ENCODE assay signal across 9 mouse cellular contexts in genomic region chr4:41759656-41760287, GRCm38 (mm10). TPM values are rescaled to one million over a fixed set of nuclear protein-coding genes. Genes with fewer than 3 reads are reported as not detected.
DNase-seq lines count a peak whose midpoint lies in the region; ATAC-seq and TF ChIP-seq lines count a peak whose summit lies in the region.
"Had no signal": no experiment of that assay in that cellular context is flagged by ENCODE, and none has a peak within 500 bp of the region (broad histone marks: within the 10 kb centered on the region; RNA-seq: fewer than 3 reads in every experiment).

No protein-coding gene starts in this region.

- H3K36me3 ChIP-seq in embryonic facial prominence, embryonic 15.5 days, result peaks cover 13% of the 10 kb centered on the region; the same call in 1 of the 2 replicates
- H3K36me3 ChIP-seq in intestine, postnatal 0 days (ENCODE audit: control insufficient read depth, insufficient read depth), result peaks cover 9% of the 10 kb centered on the region
- no peaks in the 10 kb centered on the region; the same call in 1 of the 2 replicates for H3K36me3 ChIP-seq in midbrain, embryonic 16.5 days (ENCODE audit: control insufficient read depth, insufficient read depth, low read length)

- 24% methylated on average over 6 of the region's 6 CpGs for WGBS in embryonic facial prominence, embryonic 15.5 days
- 18% methylated on average over 6 of the region's 6 CpGs for WGBS in intestine, postnatal 0 days
- 43% methylated on average over 6 of the region's 6 CpGs for WGBS in midbrain, embryonic 16.5 days

- peak overlapping the region; percentile 37 for H3K4me3 ChIP-seq in left cerebral cortex, adult 2 months
- peak overlapping the region; percentile 59 for H3K4me3 ChIP-seq in embryonic facial prominence, embryonic 15.5 days (replicated peaks)
- peak overlapping the region; percentile 37 for H3K4me3 ChIP-seq in intestine, postnatal 0 days (ENCODE audit: low read depth, low read length)
- peak overlapping the region; percentile 40; the same call in 1 of the 2 replicates for H3K4me3 ChIP-seq in midbrain, embryonic 16.5 days (ENCODE audit: low read depth, low read length)
- H3K4me3 ChIP-seq: megakaryocyte, embryonic 14.5 days had no signal

- peaks cover 50% of the 10 kb centered on the region for H3K4me1 ChIP-seq in embryonic facial prominence, embryonic 15.5 days
- H3K4me1 ChIP-seq in intestine, postnatal 0 days (replicated peaks; ENCODE audit: control insufficient read depth, insufficient read depth, low read length), result peaks cover 10% of the 10 kb centered on the region; the same call in 1 of the 2 replicates
- H3K4me1 ChIP-seq in midbrain, embryonic 16.5 days (ENCODE audit: control insufficient read depth, insufficient read depth, low read length), result peaks cover 21% of the 10 kb centered on the region

- TF ChIP-seq CTCF in left cerebral cortex, adult 2 months (IDR thresholded peaks at IDR 0.05), result no peak
- no peak for TF ChIP-seq CTCF in intestine, postnatal 0 days (IDR thresholded peaks at IDR 0.05; ENCODE audit: low read depth)

- no peak for DNase-seq in left cerebral cortex, adult 2 months (ENCODE audit: extremely low spot score in 1 of 2, low spot score in 2 of 2)
- DNase-seq in left cerebral cortex, postnatal 36 days (ENCODE audit: low spot score in 2 of 2), result no peak
- no peak for DNase-seq in layer of hippocampus, adult 9-10 months (ENCODE audit: low spot score)
- no peak for DNase-seq in frontal cortex, postnatal 36 days (ENCODE audit: low spot score in 2 of 2)
- no peak for DNase-seq in spleen, postnatal 14 days (ENCODE audit: low spot score in 2 of 2)

- H3K4me2 ChIP-seq in embryonic facial prominence, embryonic 15.5 days (replicated peaks), result peak overlapping the region; percentile 66
- H3K4me2 ChIP-seq in intestine, postnatal 0 days (replicated peaks; ENCODE audit: low read depth), result peak overlapping the region; percentile 68
- peak overlapping the region; percentile 63 for H3K4me2 ChIP-seq in midbrain, embryonic 16.5 days (ENCODE audit: low read length)

- peak overlapping the region; percentile 90 for H3K27ac ChIP-seq in left cerebral cortex, adult 2 months
- peak overlapping the region; percentile 95 for H3K27ac ChIP-seq in embryonic facial prominence, embryonic 15.5 days (replicated peaks)
- peak overlapping the region; percentile 88 for H3K27ac ChIP-seq in intestine, postnatal 0 days (ENCODE audit: low read depth, low read length)
- H3K27ac ChIP-seq in midbrain, embryonic 16.5 days (ENCODE audit: low read length), result no peak overlapping the region

- intact Hi-C loops in left cerebral cortex, adult 2 months (cut with DNase I), result no loop called here
- intact Hi-C loops in left cerebral cortex, postnatal 36 days (cut with DNase I), result no loop called here

- H3K9ac ChIP-seq in embryonic facial prominence, embryonic 15.5 days, result peak overlapping the region; percentile 21; the same call in 1 of the 2 replicates
- H3K9ac ChIP-seq in intestine, postnatal 0 days (ENCODE audit: low read depth, low read length), result 0 out of 2 replicates have a peak overlapping the region, but pooled peaks have one; percentile 35
- H3K9ac ChIP-seq in midbrain, embryonic 16.5 days (ENCODE audit: low read depth, low read length), result peak overlapping the region; percentile 65

- no peaks in the 10 kb centered on the region for H3K27me3 ChIP-seq in embryonic facial prominence, embryonic 15.5 days
- H3K27me3 ChIP-seq in intestine, postnatal 0 days (replicated peaks; ENCODE audit: control insufficient read depth, insufficient read depth, low read length), result no peaks in the 10 kb centered on the region
- H3K27me3 ChIP-seq in midbrain, embryonic 16.5 days (ENCODE audit: control insufficient read depth, insufficient read depth, low read depth, low read length), result no peaks in the 10 kb centered on the region
- H3K27me3 ChIP-seq: megakaryocyte, embryonic 14.5 days had no signal

- H3K9me3 ChIP-seq in embryonic facial prominence, embryonic 15.5 days (replicated peaks), result no peaks in the 10 kb centered on the region
- H3K9me3 ChIP-seq in intestine, postnatal 0 days (ENCODE audit: control insufficient read depth), result no peaks in the 10 kb centered on the region
- no peaks in the 10 kb centered on the region for H3K9me3 ChIP-seq in midbrain, embryonic 16.5 days (replicated peaks; ENCODE audit: control insufficient read depth, low read length, poor library complexity, severe bottlenecking)
- H3K9me3 ChIP-seq: megakaryocyte, embryonic 14.5 days had no signal

- ATAC-seq in embryonic facial prominence, embryonic 15.5 days (ENCODE audit: insufficient number of reproducible peaks, low FRiP score, low TSS enrichment, low read depth), result no peak
- ATAC-seq in intestine, postnatal 0 days, result peak; percentile 5
- ATAC-seq in midbrain, embryonic 16.5 days, result no peak

RNA-seq across cellular contexts. Expression of gene Sigmar1, which starts 3.8 kb away (rescaled TPM):
- 10 to 100 TPM; 58.0 to 58.9 TPM for total RNA-seq in left cerebral cortex, adult 2 months (2021)
- total RNA-seq in left cerebral cortex, postnatal 36 days (2021), result 10 to 100 TPM; 54.3 to 57.7 TPM
- 75.9 and 79.7 TPM in 2 replicates for polyA plus RNA-seq in embryonic facial prominence, embryonic 15.5 days (2015; fragmentation: Nextera tagmentation; extraction: Ambion mirVana)
- polyA plus RNA-seq in intestine, postnatal 0 days (2015; fragmentation: Nextera tagmentation; extraction: Ambion mirVana), result 46.4 and 50.6 TPM in 2 replicates
- polyA plus RNA-seq in midbrain, embryonic 16.5 days (2015; fragmentation: Nextera tagmentation; extraction: Ambion mirVana), result 57.3 and 65.1 TPM in 2 replicates

RNA-seq across cellular contexts. Expression of gene Galt, which starts 4.7 kb away (rescaled TPM):
- 10 to 100 TPM; 85.8 to 88.5 TPM for total RNA-seq in left cerebral cortex, adult 2 months (2021)
- 10 to 100 TPM; 81.0 to 94.7 TPM for total RNA-seq in left cerebral cortex, postnatal 36 days (2021)
- polyA plus RNA-seq in embryonic facial prominence, embryonic 15.5 days (2015; fragmentation: Nextera tagmentation; extraction: Ambion mirVana), result 41.4 and 45.5 TPM in 2 replicates
- polyA plus RNA-seq in intestine, postnatal 0 days (2015; fragmentation: Nextera tagmentation; extraction: Ambion mirVana), result 90.5 and 105 TPM in 2 replicates
- polyA plus RNA-seq in midbrain, embryonic 16.5 days (2015; fragmentation: Nextera tagmentation; extraction: Ambion mirVana), result 52.5 and 58.9 TPM in 2 replicates

RNA-seq across cellular contexts. Expression of gene Ccl27a, which starts 14.3 kb away (rescaled TPM):
- total RNA-seq in left cerebral cortex, adult 2 months (2021), result 100 to 1,000 TPM; 250 to 265 TPM
- total RNA-seq in left cerebral cortex, postnatal 36 days (2021), result 100 to 1,000 TPM; 244 to 288 TPM
- 36.5 and 43.8 TPM in 2 replicates for polyA plus RNA-seq in embryonic facial prominence, embryonic 15.5 days (2015; fragmentation: Nextera tagmentation; extraction: Ambion mirVana)
- 21.5 and 21.9 TPM in 2 replicates for polyA plus RNA-seq in intestine, postnatal 0 days (2015; fragmentation: Nextera tagmentation; extraction: Ambion mirVana)
- 290 and 302 TPM in 2 replicates for polyA plus RNA-seq in midbrain, embryonic 16.5 days (2015; fragmentation: Nextera tagmentation; extraction: Ambion mirVana)

RNA-seq across cellular contexts. Expression of gene Arid3c, which starts 28.8 kb away (rescaled TPM):
- total RNA-seq in left cerebral cortex, adult 2 months (2021), result under 1 TPM in 1 of 2 experiments, not detected in 1; 0.52 TPM
- total RNA-seq in left cerebral cortex, postnatal 36 days (2021), result under 1 TPM in 1 of 2 experiments, not detected in 1; 0.36 TPM
- 0.12 and 0.16 TPM in 2 replicates for polyA plus RNA-seq in embryonic facial prominence, embryonic 15.5 days (2015; fragmentation: Nextera tagmentation; extraction: Ambion mirVana)
- polyA plus RNA-seq in intestine, postnatal 0 days (2015; fragmentation: Nextera tagmentation; extraction: Ambion mirVana), result not detected in 2 replicates
- 0.58 and 1.2 TPM in 2 replicates for polyA plus RNA-seq in midbrain, embryonic 16.5 days (2015; fragmentation: Nextera tagmentation; extraction: Ambion mirVana)

RNA-seq across cellular contexts. Expression of gene Dctn3, which starts 36.8 kb away (rescaled TPM):
- 100 to 1,000 TPM; 165 TPM for total RNA-seq in left cerebral cortex, adult 2 months (2021)
- total RNA-seq in left cerebral cortex, postnatal 36 days (2021), result 100 to 1,000 TPM; 159 to 187 TPM
- polyA plus RNA-seq in embryonic facial prominence, embryonic 15.5 days (2015; fragmentation: Nextera tagmentation; extraction: Ambion mirVana), result 139 and 146 TPM in 2 replicates
- polyA plus RNA-seq in intestine, postnatal 0 days (2015; fragmentation: Nextera tagmentation; extraction: Ambion mirVana), result 127 and 144 TPM in 2 replicates
- polyA plus RNA-seq in midbrain, embryonic 16.5 days (2015; fragmentation: Nextera tagmentation; extraction: Ambion mirVana), result 295 and 313 TPM in 2 replicates
